Mouse (Mus musculus): ENCODE results near the gene Cabp4.
"Not testable (repeated sequence)": the region's sequence is repeated elsewhere in the genome, so short reads cannot be mapped to it uniquely, and the experiment has no call there.

The Cabp4 gene

DNA sequence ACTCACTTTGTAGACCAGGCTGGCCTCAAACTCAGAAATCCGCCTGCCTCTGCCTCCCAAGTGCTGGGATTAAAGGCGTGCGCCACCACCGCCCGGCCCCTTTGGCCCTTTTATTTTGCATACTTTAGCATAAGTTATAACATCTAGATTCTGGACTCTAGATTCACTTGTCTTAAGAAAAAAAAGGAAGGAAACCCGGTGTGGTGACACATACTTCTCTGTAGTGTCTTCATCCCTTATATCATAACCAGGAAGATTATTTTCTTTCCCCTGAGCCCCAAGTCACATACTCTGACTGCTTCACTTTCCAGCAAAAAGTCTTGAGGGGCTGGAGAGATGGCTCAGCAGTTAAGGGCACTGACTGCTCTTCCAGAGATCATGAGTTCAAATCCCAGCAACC is 21.9 kb downstream of the Cabp4 start:
- DNase-seq, result not testable (repeated sequence)

DNA sequence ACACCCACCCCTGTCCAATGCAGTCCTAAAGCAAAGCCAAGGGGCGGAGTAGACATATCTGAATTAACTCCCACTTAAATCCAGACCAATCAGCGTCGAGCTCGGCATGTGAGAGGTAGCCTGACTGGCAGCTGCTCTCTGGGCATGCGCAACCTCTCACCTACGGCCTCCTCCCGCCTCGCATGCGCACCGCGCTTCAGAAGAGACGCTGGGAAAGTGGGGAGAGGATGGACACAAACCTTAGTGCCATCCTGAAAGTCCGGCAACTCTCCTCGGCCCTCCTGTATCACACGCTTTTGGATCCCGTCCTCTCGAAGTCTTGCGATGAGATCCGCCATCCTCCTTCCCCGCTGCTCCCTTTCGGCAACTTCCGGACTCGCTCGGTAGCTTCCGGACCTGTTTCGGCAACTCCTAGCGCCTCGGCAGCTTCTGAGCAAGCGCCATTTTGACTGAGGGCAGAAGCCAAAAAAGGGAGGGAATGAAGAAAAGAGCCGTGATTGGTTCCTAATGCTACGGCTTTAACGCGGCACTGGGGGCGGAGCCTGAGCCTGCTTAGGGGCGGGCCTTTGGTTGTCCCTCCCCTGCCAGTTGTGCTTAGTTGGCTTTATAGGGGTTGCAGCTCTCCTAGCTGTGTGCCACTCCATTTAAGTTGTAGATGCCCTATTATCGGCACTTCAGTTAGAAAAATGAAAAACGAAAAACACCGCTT is 22.6 kb downstream of the Cabp4 start:
- peak; percentile 97 for DNase-seq

DNA sequence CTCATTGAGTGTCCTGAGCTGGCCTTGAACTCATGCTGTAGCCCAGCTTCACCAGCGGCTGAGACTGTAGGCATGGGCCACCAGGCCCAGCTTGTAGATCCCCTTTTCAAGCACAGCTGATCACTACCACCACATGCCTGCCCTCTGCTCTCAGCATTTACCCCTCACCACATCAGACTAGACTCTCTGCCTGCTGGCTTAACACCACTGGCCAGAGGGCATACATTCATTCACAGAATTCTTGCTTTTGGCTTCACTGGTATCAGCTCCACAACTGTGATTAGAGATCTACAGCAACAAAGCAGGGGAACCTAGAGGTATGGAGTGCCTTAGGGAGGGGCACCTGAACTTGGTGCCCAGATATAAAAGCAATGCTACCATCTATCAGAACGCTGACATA is 23.3 kb downstream of the Cabp4 start:
- DNase-seq, result no peak

DNA sequence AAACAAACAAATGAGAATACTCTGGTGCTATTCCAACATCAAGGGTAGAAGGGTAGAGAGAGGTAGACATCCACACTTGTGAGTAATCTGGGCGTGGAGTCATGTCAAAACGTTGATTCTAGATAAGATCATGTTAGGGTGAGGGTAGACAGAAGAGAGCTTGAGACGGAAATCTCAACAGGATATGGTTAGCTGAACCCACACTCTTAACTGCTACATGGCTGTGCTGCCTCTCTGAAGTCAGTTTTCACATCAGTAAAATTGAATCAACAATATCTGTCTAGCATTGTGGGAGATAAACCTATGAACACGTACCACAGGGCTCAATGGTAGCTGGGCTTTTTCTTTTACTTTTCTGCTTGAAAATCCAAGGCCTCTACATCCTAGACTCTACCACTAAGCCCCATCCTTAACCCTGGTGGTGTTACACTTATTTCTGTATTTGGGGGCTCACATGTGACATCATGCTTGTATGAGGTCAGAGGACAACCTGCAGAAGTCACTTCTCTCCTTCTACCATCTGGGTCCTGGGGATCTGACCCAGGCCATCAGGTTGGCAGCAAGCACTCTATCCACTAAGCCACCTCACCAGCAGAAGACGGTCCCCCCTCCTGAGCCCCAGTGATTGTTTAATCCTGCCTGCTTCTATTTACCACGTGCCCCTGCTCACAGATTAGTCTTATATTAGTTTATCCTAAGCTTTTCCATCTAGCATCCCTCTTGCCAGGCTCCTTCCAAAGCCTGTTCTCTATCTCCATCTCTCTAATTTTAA is 23.9 kb downstream of the Cabp4 start:
- DNase-seq, result no peak

DNA sequence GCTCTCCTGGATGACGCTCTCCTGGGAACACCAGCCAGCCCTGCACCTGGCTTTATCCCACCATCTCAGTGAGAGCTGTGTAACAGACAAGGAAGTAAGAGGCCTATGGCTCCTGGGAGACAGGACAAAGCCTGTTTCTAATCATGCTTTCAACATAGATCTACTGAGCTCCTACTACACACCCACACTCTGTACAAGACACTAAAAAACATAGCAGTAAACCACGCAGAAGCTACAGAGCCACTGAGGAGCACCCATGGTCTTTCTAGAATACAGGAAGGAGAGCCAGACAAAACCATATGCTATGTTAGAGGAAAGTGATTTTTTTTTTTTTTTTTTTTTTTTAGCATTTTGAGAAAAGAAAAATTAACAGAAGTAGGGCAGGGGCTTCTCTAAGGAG is 25.5 kb downstream of the Cabp4 start:
- no peak for DNase-seq

DNA sequence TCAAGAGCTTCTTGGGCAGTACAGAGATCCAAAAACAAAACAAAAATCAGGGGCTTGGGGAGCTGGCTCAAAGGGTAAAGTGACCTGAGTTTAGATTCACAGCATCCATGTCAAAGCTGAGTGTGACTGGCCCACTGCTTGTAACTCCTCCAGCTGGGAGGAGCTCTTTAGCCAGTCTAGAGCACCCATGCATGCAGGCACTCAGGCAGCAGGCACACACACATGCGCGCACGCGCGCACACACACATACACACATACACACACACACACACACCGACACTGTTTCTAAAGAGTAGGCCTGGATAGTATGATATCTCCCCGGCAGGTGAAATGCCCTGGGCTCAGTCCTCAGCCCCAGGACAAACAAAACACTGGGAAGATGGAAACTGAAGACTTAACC is 26.8 kb downstream of the Cabp4 start:
- DNase-seq, result no peak

DNA sequence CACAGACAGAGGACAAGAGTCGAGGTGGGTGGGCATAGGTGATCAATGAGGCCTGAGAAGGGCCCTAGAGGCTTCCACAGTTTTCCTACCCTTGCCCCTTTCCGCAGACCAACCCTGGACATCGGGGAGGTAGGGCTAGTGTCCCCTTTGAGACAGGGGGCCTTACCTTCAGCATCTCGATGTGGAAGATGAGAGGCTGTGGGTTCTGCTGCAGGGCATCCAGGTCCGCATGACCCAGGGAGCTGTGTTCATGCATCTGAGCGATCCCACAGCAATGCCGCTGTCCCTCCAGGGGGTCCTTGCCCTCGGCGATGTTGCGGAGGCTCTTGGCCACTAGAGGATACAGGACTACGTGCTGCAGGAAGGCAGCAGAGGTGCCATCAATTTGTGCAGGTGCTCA is 28.0 kb downstream of the Cabp4 start:
- no peak for DNase-seq

DNA sequence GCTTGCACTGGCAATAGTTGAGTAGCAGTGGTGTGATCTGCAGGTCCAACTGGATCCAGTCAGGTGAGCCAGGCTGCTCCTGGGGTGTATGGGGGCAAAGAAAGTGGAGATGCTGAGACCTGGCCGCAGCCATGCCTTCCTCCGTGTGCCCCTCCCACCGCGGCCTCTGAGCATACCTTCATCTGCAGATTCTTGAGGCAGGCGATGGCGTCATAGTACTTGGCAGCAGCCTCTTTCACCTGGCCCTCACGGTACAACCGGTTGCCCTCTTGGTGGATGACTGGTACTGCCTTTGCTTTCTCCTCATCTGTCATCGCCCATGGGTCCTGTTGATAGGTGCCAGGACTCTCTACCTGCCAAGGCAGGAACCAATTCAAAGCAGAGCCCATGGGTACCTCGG is 28.7 kb downstream of the Cabp4 start:
- DNase-seq, result no peak

DNA sequence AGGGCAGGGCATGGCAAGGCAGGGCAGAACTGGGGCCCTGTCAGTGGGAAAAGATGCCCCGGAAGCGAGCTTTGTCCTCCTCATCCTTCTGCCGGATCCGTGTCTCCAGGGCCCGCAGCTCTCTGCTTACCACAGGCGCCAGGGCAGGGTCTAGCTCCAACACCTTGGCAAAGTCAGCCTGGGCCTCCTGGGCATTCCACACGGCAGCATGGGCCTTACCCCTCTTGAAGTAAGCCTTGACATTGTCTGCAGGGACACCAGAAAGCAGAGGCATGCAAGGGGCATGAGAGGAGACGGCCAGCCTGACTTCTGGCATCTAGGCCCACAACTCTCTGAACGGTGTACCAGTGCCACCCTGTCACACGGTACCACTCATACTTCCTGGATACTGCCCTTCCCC is 29.3 kb downstream of the Cabp4 start:
- DNase-seq, result no peak

DNA sequence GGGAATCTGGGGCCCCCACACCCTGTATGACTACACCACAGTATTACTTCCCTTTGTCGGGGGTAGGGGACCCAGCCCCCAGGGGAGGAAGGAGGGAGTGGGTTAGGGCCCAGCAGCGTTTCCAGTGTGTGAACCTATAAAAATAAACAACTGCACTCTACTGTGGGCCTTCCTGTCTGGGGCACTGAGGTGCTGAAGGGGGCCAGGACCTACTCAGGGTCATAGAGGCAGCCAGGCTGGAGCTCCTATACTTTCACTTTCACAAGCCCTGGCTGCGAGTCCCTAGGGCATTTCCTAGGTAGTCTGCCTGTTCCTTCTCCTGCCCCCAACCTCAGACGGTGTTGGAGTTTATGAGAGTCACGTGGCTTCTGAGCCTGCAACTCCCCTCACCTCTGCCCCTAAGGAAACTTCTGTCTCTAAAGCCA is 30.0 kb downstream of the Cabp4 start:
- DNase-seq, result no peak

DNA sequence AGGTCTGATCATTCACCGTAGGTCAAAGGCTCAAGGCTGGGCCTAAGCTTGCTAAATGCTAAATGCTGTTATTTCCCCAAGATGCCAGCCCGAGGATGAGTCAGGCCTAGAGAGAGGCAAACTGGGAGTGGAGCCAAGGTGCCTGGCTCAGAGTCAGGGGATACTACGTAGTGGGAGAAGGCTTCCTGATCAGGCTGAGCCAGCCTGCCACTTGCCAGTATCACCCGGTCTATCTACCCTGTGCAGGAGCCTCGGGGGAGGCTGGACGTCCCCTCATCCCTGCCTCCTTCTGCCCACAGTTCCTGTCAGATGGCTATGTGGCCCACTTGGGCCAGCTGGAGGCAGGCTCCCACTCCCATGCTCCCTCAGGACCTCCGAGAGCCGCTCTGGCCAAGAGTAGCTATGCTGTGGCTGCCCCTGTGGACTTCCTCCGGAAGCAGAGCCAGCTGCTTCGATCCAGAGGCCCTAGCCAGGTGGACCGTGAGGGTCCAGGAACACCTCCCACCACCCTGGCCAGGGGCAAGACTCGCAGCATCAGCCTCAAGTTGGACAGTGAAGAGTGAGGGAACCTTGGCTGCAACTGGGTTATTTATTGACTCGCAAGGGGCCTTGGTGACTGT is 30.5 kb downstream of the Cabp4 start:
- peak; percentile 78 for DNase-seq

DNA sequence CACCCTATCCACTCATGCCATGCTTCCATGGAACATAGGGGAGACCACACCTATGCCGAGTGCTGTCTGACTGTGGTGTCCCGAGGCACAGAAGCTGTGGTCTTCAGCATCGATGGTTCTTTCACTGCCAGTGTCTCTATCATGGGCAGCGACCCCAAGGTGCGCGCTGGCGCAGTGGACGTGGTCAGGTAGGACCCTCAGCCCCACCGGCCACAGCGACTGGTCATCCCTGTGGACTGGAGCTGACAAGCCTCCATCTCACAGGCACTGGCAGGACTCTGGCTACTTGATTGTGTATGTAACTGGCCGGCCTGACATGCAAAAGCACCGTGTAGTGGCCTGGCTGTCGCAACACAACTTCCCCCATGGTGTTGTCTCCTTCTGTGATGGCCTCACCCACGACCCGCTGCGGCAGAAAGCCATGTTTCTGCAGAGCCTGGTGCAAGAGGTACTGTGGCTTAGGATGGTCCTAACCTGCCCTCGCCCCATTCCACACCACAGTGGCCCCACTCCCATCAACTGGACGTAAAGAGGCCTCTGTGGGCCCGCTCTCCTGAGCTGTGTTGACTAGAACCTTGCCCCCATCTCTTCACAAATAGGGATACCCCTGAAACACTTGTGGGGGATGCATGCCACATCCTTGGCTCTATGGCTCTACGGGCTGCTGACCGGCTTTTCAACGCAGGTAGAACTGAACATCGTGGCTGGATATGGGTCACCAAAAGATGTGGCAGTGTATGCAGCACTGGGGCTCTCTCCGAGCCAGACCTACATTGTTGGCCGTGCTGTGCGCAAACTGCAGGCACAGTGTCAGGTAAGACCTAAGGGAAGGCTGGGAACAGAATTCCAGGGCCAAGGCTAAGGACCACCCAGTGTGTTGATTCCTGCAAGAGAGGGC is 31.5 kb downstream of the Cabp4 start:
- no peak for DNase-seq

DNA sequence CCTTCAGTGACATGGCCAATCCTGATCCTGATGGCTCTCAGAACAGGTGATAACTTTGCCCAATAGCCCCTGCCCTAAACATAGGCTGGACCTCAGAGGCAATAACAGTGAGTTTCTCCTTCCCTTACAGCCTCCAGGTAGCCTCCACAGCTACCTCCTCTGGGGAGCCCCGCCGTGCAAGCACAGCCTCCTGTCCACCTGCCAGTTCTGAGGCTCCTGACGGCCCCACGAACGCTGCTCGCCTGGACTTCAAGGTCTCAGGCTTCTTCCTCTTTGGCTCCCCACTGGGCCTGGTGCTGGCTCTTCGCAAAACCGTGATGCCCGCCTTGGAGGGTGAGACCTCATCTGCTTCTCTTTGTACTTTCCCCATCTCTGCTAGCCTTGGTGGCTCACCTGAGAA is 35.3 kb downstream of the Cabp4 start:
- no peak for DNase-seq

DNA sequence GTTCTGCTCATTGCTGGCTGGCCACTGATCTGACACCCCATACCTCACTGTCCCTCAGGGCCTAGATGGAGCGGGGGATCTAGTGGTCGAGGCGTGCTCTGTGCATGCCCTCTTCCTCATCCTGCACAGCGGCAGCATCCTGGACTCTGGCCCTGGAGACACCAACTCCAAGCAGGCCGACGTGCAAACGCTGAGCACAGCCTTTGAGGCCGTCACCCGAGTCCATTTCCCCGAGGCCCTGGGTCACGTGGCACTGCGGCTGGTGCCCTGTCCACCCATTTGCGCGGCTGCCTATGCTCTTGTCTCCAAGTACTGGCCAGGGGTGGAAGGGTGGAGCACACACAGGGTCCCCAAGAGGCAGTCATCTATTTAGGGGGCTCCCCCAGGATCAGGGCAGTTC is 37.2 kb downstream of the Cabp4 start:
- DNase-seq, result no peak

DNA sequence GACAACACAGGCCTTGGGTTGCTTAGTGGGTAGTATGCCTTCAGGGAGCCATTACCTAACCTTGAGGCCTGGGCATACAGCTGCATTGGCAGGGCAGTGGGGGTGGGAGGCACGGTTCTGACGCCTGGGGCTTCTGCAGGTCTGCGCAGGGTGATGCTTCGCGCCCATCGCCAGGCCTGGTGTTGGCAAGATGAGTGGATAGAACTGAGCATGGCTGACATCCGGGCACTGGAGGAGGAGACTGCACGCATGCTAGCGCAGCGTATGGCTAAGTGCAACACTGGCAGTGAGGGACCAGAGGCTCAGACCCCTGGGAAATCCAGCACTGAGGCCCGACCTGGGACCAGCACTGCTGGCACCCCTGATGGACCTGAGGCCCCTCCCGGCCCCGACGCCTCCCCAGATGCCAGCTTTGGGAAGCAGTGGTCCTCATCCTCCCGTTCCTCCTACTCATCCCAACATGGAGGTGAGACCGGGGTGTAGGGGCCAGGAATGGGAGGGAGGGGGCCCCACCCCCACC is 39.1 kb downstream of the Cabp4 start:
- no peak for DNase-seq

DNA sequence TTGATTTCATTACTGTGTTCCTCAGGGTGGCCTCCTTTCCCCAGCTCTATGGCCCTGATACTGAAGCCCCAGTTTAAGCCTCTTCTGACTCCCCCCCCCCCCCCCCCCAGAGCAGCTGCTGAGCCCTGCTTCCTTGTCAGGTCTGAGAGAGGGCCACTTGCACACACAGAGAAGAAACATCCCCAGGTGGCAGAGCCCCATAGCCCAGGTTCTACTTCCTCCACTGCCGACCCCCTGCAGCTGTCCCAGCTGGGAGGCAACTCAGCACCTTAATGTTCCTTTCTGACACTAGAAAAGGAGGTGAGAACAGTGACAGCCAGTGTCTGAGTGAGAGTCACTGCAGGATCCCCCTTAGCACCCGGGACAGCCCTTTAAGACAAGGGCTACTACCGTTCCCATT is 40.0 kb downstream of the Cabp4 start:
- no peak for DNase-seq

DNA sequence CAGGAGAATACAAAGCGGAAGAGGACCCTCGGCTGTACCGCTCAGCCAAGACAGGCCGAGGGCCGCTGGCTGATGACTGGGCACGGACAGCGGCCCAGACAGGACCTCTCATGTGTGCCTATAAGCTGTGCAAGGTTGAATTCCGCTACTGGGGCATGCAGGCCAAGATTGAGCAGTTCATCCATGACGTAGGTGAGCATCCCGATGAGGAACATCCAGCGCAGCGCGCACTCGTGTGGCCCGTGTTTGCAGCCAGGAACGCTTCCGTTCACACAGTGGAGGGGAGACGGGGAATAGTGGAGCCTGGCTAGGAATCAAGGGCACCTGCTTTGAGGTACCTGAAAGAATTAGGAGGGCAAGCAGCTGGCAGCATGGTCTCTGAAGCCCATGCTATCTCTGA is 40.5 kb downstream of the Cabp4 start:
- DNase-seq, result no peak

DNA sequence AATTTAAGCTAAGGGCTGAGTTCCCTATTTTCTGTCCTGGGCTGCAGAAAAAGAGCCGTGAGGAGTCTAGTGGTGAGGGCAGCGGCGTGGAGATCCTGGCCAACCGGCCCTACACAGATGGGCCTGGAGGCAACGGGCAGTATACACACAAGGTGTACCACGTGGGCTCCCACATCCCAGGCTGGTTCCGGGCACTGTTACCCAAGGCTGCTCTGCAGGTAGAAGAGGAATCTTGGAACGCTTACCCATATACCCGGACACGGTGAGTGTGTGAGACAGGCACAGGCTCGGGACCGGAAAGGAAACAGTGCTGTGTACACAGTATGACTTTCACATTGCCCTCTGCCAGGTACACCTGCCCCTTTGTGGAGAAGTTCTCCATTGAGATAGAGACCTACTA is 41.2 kb downstream of the Cabp4 start:
- no peak for DNase-seq

DNA sequence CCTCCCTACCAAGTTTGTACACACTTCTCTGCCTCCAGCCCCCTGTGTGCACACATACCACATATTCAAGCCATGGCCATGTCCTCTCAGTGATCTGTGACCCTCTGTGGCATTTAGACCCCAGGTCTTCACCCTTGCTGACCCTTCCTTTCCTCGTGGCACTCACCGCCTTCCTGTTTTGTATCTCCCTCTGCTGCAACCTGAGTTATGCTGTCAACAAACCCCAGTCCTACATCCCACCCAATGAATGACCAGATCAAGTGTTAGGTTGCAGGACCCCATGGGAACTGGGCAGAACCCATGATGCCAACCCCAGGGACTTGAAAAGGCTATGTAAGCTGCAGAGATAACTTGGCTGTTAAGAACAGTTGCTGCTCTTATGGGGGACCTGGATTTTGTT is 41.8 kb downstream of the Cabp4 start:
- no peak for DNase-seq

DNA sequence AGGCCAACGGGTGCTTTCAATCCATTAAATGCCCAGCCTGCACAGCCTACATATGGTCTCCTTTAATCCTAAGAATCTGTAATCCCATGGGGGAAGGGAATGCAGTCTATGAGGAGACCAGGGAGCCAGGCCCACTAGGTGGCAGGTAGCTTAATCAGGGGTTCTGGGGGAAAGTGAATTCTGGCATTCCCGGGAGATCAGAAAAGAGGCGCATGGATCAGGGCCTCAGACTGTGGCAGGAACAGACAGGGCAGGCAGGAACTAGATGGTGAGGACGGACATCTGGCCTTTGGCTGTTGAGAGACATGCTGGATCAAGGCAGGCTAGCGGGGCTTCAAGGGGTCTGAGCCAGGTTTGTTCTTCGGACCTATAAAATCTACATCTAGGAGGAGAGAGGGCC is 42.4 kb downstream of the Cabp4 start:
- DNase-seq, result no peak

DNA sequence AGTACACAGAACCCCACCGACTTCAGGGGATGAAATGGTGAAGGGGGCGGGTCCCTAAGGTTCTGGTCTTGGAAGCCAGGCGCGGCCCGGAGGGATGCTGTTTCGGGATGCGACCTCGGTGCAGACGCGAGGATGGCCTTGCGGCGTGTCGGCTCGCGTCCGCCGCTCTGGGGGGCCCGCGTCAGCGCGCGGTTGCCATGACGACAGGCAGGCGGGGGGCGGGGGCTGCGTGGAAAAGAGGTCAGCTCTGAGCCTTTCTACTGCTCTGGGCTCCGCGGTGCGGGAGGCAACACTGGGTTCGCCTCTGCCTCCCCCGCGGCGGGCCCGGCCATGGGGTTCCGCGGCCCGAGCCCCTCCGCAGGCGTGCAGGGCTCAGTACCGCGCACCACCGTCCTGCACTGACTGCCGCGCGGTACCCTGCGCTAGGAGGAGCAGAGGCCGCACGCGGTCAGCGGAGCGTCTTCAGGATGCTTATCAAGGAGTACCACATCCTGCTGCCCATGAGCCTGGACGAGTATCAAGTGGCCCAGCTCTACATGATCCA is 43.0 kb downstream of the Cabp4 start:
- DNase-seq, result peak; percentile 84

DNA sequence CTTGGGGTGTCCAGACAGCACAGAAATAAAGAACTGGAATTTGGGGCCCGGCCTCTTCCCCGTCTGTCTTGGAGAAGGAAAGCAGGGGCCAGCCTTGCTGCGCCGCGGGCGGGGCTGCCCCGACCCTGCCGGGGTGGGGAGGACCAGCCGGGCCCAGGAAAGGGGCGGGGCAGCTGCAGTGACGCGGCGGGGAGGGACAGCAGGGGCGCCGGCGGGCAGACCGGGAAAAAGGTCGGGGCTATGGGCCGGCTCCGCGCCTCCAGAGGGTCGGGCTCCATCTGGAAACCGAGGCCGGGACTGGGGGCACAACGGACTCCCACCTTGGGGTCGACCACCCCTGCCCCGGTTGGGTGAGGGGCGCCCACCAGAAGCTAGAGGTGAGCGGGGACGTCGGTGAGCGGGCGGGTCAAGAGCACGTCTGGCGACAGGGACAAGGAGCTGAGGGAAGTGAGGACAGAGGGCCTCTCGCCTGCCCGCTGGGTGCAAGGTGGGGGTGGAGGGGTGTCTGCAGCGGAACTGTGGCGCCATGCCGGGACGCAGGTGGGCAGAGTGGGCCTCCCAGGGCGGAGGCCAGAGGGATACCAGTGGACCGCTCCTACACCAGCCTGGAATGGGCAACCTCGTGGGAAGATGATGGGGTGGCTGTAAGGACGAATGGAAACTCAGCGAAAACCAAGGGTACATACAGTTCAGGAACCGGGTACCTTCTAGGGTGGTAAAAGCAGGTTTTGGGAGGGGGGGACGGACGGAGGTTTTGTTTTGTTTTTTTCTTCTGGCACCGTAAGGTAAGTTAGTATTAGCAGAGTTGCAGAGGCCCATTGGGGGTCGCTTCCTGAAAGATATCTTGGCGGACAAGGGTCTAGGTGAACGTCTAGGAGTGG is 43.8 kb downstream of the Cabp4 start, which contains the start of gene Pitpnm1:
TSS of gene Pitpnm1 (plus strand) at position 162 of the 881 bp plus-strand sequence.
- DNase-seq, result peak; percentile 64

Measured in right cerebral cortex, postnatal 25 days (tissue).